Mouse (Mus musculus) c-Kit-negative CD71-positive TER-119-positive erythroid progenitor cells, embryonic 14.5 days (primary cell): Measurements from ENCODE around the gene Rin1.
"Not testable (repeated sequence)": the region's sequence is repeated elsewhere in the genome, so short reads cannot be mapped to it uniquely, and the experiment has no call there.

ENCODE experiments used
- DNase-seq: peaks from one replicate; pipeline ENCODE4 v3.0.0-alpha.2; 2013; ENCODE audit warnings: low read depth, low spot score

Gene Rin1

DNA sequence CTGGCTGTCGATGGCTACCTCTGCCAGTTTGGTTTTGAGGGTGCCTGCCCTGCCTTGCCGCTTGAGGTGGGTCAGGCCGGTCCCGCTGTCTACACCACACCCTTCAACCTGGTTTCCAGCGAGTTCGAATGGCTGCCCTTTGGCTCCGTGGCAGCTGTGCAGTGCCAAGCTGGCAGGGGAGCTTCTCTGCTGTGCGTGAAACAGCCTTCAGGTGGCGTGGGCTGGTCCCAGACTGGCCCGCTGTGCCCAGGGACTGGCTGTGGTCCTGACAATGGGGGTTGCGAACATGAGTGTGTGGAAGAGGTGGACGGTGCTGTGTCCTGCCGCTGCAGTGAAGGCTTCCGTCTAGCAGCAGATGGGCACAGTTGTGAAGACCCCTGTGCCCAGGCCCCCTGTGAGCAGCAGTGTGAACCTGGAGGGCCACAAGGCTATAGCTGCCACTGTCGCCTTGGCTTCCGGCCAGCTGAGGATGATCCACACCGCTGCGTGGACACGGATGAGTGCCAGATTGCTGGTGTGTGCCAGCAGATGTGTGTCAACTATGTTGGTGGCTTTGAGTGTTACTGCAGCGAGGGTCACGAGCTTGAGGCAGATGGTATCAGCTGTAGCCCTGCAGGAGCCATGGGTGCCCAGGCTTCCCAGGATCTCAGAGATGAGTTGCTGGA is 18.4 kb downstream of the Rin1 start:
- no peak for DNase-seq

DNA sequence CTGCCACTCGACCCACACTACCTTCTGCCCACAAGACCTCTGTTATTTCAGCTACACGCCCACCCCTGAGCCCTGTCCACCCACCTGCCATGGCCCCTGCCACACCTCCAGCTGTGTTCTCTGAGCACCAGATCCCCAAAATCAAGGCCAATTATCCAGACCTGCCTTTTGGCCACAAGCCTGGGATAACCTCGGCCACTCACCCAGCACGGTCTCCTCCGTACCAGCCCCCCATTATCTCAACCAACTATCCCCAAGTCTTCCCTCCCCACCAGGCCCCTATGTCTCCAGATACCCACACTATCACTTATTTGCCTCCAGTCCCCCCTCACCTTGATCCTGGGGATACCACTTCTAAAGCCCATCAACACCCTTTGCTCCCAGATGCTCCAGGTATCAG is 19.2 kb downstream of the Rin1 start:
- DNase-seq, result no peak

DNA sequence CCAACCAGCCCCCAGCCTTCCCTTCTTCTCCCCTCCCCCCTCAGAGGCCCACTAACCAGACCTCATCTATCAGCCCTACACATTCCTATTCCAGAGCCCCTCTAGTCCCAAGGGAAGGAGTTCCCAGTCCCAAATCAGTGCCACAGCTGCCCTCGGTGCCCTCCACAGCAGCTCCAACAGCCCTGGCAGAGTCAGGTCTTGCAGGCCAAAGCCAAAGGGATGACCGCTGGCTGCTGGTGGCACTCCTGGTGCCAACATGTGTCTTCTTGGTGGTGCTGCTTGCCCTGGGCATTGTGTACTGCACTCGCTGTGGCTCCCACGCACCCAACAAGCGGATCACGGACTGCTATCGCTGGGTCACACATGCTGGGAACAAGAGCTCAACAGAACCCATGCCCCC is 19.7 kb downstream of the Rin1 start:
- DNase-seq, result no peak

DNA sequence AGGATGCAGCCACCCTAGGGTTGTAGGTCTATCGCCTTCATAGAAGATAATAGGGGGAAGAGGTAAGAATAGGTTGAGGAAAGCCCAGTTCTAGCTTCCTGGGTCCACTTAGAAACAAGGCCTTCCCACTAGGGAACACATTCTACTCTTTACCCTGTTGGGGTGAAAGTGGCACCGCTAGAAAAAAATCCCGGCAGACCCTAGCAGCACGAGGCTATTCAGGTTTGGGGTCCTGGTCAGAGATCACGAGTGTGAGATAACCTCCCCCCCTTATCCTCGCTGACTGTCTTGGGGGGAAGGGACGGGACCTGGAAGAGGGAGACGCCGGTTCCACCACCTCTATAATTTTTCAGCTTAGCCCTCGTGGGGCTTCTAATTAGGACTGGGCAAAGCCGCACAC is 20.8 kb downstream of the Rin1 start:
- no peak for DNase-seq

- peak; percentile 76 for DNase-seq
Observed at GRCm38 (mm10) chr19:5071545-5072369, 21.5 kb downstream of the Rin1 start.

DNA sequence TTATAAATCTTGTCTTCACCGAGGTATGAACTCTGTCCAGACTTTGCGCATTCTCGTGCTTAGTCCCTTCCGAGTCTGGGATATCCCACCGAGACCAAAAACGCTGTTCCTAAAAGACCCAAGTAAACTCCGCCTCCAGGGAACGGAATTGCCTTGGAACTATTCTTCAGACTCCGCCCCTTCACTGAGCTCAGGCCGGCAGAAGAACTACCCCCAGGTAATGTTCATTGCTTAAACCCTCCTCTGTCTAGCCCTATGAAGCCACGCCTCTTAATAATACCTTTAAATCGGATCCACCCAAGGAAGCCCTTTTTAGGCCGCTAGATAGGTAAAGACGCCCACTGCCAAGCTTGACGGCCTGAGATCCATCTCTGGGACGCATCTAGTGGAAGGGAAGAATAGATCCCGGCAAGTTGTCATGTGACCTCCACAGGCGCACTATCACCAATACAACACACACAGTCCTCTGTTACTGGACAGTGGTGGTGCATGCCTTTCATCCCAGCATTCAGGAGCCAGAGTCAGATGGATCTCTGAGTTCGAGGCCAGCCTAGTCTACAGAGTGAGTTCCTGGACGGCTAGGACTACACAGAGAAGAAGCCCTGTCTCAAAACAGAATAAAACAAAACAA is 22.2 kb downstream of the Rin1 start:
- DNase-seq, result peak; percentile 36

DNA sequence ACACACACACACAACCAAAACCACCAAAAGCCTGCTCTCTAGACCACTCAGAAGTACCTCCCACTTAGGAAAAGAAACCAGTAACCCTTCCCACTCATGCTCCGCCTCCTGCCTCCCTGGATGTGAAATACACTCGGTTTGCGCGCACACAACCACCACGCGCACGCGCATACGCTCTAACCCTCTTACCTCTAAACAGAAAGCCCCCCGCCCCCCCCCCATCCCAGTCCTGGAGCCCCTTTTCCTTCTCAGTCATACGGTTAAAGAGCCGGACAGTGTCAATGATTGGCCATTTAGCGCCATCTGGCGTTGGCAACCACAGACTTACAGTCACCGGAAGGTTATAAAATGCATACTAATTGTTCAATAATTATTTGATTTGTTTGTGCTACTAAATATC is 22.7 kb downstream of the Rin1 start:
- DNase-seq, result peak; percentile 49

DNA sequence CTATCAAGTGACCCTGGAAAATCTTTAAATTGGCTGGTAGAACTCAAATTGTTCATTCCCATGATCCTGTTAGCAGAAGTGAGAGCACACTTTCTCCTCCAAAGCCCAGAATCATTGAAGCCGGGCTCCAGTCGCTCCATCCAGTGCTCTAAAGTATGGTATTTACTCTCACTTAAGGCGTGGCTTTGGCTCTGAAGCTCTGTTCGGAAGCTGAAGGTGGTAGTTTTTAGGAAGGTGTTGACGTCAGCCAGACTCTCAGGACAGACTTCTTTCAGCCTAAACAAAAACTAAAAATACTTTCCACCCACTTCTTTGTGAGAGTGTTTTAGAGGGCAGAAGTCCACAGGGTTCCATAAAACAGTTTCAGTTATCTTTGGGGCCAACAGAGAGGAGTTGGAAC is 23.2 kb downstream of the Rin1 start:
- no peak for DNase-seq

GRCm38 (mm10) chr19:5079279-5079678 is 29.0 kb downstream of the Rin1 start:
- no peak for DNase-seq

DNA sequence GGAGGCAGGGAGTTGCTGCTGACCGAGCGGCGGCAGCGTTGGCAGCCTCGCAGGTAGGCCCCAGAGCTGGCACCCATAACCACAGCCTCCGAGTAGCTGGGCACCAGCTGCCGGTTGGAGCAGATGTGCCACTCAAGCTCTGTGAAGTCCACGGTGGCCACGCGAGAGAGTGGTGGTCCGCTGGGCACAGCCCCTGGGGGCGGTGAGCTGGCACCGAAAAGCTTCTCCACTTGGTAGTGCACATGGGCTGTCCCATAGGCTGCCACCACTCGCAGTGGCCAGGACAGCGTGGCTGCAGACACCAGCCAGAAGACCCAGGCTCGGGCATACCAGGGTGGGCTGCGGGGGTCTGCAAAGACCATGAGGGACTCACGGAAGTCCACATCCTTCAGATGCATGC is 31.7 kb downstream of the Rin1 start:
- no peak for DNase-seq

DNA sequence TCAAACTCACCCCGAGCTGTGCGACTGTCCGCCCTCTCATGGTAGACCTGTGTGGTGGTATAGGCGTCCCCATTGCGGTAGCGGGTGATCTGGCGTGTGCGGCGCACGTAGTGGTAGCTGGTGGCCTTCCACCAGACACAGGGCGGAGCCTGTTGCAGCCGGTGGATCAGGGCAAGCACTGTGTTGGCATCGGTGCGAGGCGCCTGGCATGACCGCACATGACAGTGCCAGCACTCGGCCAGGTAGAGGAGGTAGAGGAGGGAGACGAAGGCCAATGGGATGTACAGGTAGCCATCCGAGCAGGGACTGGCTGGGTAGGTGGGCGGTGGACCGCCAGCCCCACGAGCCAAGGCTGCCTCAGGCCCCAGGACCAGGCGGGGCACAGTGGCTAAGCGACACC is 32.3 kb downstream of the Rin1 start:
- DNase-seq, result no peak

DNA sequence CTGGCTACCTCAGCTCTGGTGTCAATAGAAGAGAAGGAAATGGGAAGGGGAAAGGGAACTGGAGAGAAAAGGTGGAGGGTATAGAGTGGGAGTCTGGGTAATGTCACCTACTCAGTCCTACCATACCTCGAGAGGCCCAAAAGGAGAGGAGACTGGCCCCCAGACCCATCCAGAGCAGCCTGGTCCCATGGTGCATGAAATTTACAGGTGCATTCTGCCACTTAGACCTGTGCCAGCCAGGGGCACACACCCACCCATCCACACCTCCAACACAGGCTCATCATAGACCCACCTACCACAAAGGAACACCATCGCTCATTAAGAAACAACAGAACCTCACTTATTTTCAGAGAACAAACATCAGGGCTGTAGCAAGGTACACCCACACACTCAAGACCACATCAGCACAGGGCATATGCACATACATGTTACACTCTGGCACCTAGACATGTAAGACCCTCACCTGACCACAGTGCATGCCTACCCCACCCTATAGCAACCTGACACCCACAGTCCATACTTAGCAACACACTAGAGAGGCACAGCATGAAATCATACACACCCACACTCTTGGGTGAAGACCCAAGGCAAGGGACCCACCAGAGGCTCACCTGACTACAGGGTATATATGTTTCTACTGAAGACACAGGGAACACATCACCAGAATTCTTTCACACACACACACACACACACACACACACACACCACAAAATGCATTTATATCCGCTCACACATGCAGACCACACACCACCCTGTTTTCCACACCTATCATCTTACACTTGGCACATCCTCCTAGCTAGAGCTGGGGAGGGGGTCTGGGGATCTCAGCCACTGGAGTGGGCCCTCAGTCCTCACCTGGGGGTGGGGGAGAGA is 33.9 kb downstream of the Rin1 start:
- no peak for DNase-seq

- no peak for DNase-seq
Observed at GRCm38 (mm10) chr19:5084834-5085144, 34.5 kb downstream of the Rin1 start.

DNA sequence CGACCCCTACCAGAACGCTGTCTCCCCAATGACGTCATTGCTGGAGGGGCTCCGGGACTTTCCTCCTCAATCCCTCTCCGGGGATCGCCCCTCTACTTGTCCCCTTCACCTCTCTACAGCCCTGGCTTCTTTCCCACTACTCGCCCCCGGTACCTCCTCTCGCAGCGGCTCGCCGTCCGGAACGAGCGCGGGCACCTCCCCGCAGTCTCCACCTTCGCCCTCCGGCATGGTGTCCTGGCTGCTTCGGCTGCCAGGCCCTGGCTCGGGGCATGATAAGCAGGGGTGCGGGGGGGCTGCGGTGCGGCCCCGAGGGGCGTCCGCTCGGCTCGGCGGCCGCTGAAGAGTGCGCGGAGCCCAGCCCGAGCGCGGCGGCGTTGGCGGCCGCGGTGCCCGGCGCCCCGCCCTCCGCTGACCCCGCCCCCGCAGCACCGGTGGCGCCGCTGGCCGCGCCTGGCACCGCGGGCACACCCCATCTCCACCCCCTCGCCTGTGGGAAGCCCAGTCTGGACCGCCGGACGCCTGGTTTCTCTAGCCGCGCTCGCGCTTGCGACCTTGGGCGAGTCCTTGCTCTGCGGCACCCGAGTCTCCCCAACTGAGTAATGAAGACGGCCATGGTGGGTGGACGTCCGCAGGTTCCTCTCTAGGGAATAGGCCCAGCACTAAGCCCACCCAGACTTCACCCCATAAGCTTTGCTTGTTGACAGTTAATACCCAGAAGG is 35.0 kb downstream of the Rin1 start, which contains the start of gene Tmem151a:
TSS of gene Tmem151a (minus strand) at position 387 of the 719 bp plus-strand sequence.
- no peak for DNase-seq

DNA sequence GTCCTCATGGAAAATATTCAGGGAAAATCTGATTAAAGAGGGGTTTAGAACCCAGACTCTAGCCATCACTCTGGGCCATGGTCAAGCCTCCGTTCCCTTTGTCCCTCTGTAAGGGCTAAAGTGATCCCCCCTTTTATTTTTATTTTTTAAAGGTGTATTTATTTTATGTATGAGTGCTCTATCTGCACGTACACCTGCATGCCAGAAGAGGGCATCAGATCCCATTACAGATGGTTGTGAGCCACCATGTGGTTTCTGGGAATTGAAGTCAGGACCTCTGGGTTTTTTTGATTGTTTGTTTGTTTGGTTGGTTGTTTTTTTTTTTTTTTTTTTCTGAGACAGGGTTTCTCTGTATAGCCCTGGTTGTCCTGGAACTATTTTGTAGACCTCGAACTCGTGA is 36.3 kb downstream of the Rin1 start:
- not testable (repeated sequence) for DNase-seq

- peak; percentile 92 for DNase-seq
Observed at GRCm38 (mm10) chr19:5087884-5088728, 37.8 kb downstream of the Rin1 start, which contains the start of gene Yif1a. Gene Yif1a, plus strand, starts transcription at chr19:5088538.

GRCm38 (mm10) chr19:5089324-5089723 is 39.0 kb downstream of the Rin1 start:
- no peak for DNase-seq

- no peak for DNase-seq
Observed at GRCm38 (mm10) chr19:5092083-5092482, 41.8 kb downstream of the Rin1 start.

GRCm38 (mm10) chr19:5093481-5094242 is 43.4 kb downstream of the Rin1 start:
- no peak for DNase-seq
